Mouse (Mus musculus) Patski (cell line): ENCODE measurements around the gene Gm9495. TPM values are rescaled to one million over a fixed set of nuclear protein-coding genes. Genes with fewer than 3 reads are reported as not detected.
"Not testable (repeated sequence)": the region's sequence is repeated elsewhere in the genome, so short reads cannot be mapped to it uniquely, and the experiment has no call there.

Source experiments
- ATAC-seq: fragments of 100-300 bp; one replicate; pipeline ENCODE4 v1.8.0; 2021
- CTCF ChIA-PET: fragments of 350-600 bp; sonication (Branson Sonifier 250); formaldehyde crosslinking; loops from one replicate; lab custom pipeline; 2022; ENCODE audit warnings: inconsistent platforms; lab: Charles Lee
- POLR2A ChIA-PET: fragments of 350-600 bp; sonication (Branson Sonifier 250); formaldehyde crosslinking; loops from one replicate; lab custom pipeline; 2022; ENCODE audit warnings: antibody characterized with exemption, inconsistent platforms; lab: Charles Lee
- DNase-seq: peaks from one replicate; pipeline ENCODE4 v3.0.0-alpha.2; 2011; ENCODE audit warnings: low read depth, low spot score
- H3K27me3 ChIP-seq: fragments of 371-371 bp; one replicate; pipeline ENCODE4 v1.5.1; 2021
- CTCF ChIP-seq: fragments of 100-300 bp; IDR thresholded peaks from one replicate; pipeline ENCODE4 v1.5.1; 2021
- in situ Hi-C: fragments of 300-500 bp; cut with MboI; formaldehyde crosslinking; loops from 3 replicates; pipeline ENCODE4 v1.11.1; 2018; ENCODE audit warnings: low pct_unique_long_range_greater_than_20kb, mixed read lengths
- polyA plus RNA-seq: library from polyadenylated mRNA; unstranded; gene quantifications from one replicate; pipeline ENCODE4 v1.2.3, GENCODE M21; 2021

Gm9495 gene
- polyA plus RNA-seq, result not detected

DNA sequence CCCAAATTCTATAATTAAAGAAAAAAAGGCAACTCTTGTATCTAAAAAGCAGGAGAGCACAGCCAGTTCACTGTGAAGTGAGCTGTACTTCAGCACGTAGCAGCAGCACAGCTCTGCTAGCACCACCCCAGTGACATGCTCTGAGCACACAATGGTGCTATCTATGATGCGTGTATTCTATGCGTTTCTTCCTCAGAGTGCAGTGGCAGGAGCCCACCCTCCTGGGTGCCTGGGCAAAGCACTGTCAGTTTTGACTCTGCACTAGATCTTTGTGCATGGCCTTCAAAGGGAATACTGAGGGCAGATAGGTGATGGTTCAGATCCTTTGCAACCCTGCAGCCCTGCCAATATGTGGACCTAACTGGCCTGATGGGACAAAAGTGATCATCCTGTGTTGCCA lies at the start of gene Gm9495:
TSS of gene Gm9495 (minus strand) at position 101 of the 400 bp plus-strand sequence.
- POLR2A ChIA-PET, DNase-seq, CTCF ChIA-PET, in situ Hi-C loops, ATAC-seq, H3K27me3 ChIP-seq: not testable (repeated sequence)

DNA sequence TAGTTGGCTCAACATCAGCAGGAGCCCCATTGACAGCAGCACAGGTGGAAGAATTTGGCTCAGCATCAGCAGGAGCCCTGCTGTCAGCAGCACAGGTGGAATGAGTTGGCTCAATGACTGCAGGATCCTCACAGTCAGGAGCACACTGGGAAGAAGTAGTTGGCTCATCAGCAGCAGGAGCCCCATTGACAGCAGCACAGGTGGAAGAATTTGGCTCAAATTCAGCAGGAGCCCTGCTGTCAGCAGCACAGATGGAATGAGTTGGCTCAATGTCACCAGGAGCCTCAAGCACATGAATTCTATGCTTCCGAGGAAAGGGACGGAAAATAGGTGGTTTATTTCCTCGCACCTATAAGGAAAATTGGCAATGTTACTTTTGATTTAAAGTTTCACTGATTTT lies 21.6 kb upstream of the Gm9495 start:
- DNase-seq, in situ Hi-C loops, CTCF ChIA-PET, ATAC-seq, POLR2A ChIA-PET, H3K27me3 ChIP-seq: not testable (repeated sequence)

DNA sequence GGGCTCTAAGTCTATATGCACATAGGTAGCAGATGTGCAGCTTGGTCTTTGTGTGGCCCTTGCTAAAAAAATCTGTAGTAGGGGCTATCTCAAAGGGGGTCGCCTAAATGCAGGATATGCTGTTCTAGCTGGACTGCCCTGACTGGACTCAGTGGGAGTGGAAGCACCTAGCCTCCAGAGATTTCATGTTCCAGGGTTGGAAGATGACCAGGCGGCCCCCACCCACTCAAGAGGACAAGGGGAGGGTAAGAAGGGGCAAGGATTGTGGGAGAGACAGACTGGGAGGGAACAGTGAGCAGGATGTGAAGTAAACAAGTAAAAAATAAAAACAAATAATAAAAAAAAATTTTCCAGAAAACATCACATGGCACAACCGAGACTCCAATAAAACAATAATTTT lies 33.3 kb downstream of the Gm9495 start:
- ATAC-seq, CTCF ChIA-PET, H3K27me3 ChIP-seq, POLR2A ChIA-PET, in situ Hi-C loops, DNase-seq: not testable (repeated sequence)

DNA sequence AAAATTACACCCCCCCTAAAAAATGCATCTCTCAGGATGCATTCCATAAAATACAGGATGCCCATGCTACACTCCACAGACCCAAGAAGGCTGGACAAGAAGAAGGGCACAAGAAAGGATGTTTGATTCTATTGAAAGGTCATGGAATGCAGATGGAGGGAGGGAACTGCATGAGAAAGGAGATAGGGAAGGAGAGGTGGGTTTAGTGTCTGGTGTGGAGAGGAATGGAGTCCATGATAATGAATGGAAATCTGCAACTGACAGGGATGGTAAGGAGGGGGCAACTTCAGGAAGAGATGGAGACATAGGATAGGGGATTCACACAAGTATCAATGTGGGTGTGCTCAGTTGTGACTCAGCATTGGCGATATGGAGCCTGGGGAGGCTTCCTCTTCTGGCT lies 39.0 kb downstream of the Gm9495 start:
- no peak for TF ChIP-seq CTCF
- in situ Hi-C loops, result no loop called here
- DNase-seq (no peak), ATAC-seq (no peak)
- ChIA-PET POLR2A (no interaction called here), CTCF (no interaction called here)
- H3K27me3 ChIP-seq, result no peaks in the 10 kb centered on the region

DNA sequence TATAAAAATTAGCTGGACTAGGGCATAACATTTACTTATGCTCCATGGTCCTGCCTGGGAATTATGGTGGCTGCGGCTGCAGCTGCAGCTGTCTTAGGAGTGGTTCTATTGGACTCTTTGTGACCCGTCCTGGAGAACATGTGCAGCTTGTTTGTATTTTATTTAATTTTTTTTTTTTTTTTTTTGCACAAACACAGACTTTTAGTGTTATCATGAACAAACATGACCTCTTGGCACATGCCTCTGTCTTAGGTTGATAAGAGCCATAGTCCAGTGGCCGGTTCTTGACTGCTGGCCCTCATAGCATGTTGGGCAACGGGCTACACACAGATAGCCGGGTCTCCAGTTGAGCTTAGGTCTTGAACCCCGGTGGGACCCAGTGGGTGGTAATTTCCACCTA lies 48.6 kb downstream of the Gm9495 start:
- CTCF ChIA-PET, result no interaction called here
- in situ Hi-C loops, result no loop called here
- ATAC-seq (no peak), DNase-seq (no peak)
- POLR2A ChIA-PET, result no interaction called here
- no peak for TF ChIP-seq CTCF
- no peaks in the 10 kb centered on the region for H3K27me3 ChIP-seq

DNA sequence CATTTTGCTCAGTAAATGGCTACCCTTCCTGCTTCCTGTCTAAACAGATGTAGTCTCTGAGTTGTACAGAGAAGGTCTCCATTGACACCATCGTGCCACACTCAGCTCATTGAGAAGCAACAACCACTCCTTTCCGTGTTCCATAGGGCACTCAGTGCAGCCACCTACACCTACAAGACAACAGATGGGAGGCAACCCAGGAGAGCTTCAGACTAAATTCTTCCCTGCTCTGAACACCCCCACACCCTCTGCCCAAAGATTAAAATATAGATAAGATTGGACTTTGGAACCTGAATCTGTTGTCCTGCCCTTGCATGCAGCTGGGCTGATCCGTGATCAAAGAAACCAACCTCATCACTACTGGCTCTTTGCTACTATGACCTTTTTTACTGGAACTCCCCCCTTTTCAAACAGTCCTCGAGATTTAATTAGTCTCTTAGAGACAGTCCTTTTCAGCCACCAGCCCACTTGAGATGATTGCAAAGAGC lies 53.4 kb downstream of the Gm9495 start:
- POLR2A ChIA-PET, result no interaction called here
- in situ Hi-C loops, result no loop called here
- H3K27me3 ChIP-seq, result no peaks in the 10 kb centered on the region
- DNase-seq (no peak), ATAC-seq (no peak)
- no peak for TF ChIP-seq CTCF
- CTCF ChIA-PET, result no interaction called here

DNA sequence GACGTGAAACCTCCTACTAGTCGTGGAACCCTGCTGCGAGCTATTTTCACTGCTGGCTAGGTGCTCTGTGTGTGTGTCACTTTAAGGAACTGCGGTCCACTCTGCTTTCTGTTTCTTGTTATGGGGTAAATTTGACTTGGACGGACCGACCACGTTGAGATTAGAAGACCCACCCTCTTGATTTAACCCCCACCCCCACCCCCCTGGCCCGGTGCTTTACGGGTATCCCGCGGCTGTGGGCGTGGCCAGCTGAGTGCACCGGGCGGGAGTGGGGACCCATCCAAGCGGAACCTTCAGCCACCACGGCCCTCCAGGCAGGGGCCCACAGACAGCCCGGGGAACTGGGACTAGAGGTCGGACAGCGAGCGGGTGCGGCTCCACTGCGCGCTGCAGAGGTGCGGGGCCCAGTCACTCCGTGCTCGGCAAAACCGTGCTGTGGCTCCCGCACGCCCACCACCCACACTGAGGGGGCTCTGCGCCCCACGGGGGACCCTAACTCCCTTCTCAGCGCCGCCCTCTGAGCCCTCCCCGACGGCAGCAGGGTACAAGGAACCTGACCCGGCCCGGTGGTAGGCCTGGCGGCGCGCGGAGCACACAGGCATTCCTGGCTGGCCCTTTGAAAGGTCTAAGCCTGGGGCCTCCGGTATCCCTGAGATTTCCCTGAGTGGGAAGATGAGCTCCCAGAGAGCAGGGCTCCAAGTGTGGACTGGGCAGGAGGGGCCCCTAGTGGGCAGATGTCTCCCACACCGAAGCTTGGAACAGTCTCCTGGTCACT lies 54.0 kb downstream of the Gm9495 start:
- DNase-seq, result no peak
- POLR2A ChIA-PET, result no interaction called here
- no peaks in the 10 kb centered on the region for H3K27me3 ChIP-seq

DNA sequence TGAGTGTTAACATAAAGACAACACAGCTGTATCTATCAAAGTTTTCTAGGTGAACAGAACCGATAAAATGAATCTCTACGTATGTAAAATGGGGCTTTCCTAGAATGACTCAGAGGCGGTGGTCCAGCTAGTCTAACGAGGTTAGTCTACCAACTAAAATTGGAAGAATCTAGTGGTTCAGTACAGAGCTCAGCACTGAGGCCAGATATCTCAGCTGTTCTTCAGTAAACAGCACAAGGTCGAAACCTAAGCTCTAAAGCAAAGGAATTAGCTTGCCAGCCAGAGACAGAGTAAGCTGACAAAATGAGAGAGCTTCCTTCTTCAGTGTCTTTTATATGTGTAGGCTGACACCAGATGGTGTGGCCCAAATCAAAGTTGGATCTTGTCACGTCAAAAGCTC lies 57.2 kb downstream of the Gm9495 start:
- in situ Hi-C loops, result no loop called here
- no peak for DNase-seq
- no peaks in the 10 kb centered on the region for H3K27me3 ChIP-seq
- ATAC-seq, result no peak
- POLR2A ChIA-PET, result no interaction called here
- CTCF ChIA-PET, result no interaction called here
- TF ChIP-seq CTCF, result no peak

More for the DNA sequence above, 54.0 kb downstream of the Gm9495 start:
- no peak for ATAC-seq
- in situ Hi-C loops, result no loop called here
- TF ChIP-seq CTCF, result no peak
- CTCF ChIA-PET, result no interaction called here

DNA sequence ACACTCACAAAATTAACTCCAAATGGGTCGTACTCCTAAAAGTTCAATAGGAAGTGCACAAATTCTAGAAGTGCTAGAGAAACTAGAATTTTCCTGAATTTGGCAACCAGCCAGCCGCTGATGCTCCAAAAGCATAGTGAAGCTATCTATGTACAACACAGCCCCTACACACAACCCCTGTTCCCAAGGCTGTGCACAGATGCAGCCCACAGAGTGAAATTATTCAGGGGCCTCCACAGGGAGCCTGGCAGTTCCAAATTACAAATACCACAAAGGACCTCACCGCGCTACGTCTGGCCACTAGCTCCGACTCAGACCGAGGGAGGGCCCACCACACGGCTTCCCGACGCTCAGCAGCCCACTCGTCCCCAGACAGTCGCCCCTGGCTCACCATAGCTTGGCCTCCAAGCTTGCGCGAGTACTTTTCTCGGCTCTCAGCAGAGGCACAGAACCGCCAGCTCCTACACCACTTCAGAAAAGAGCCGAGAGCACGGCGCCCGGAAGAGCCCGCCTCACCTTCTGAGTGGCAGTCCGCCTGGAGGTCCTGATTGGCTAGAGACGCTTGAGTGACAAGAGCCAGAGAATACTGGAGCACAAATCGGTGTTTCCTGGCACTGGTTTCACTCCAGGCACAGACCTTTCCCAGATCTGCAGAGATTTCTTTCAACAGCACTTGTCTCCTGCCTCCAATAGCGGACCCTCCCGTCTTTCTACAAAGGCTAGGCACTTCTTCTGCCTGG lies 58.1 kb downstream of the Gm9495 start:
- in situ Hi-C loops, result no loop called here
- POLR2A ChIA-PET, result no interaction called here

DNA sequence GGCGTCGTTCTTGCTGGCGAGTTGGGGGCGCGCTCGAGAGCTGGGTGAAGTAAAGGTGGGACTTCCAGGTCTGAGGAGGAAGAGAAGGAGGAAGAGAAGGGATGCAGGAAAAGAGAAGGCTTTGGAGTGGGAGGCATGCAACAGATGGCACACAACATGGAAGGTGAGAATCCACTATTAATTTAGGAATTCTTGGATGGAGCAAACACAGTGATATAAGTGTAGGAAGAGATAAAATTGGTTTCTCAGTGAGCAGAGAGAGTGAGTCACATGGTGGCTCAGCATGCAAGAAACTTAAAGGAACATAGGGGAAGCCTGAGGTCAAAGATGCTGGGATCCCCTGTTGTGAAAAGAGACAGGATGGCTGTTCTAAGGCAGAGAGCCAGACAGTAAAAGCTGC lies 69.0 kb downstream of the Gm9495 start:
- ChIA-PET CTCF (no interaction called here), POLR2A (no interaction called here)
- no peak for ATAC-seq

More for the DNA sequence above, 58.1 kb downstream of the Gm9495 start:
- CTCF ChIA-PET, result no interaction called here
- DNase-seq, result peak; percentile 44
- no peak for TF ChIP-seq CTCF
- ATAC-seq, result peak; percentile 100
- no peaks in the 10 kb centered on the region for H3K27me3 ChIP-seq

More for the DNA sequence above, 69.0 kb downstream of the Gm9495 start:
- TF ChIP-seq CTCF, result no peak
- in situ Hi-C loops, result no loop called here
- H3K27me3 ChIP-seq, result no peaks in the 10 kb centered on the region
- DNase-seq, result no peak

Other genes starting within 250 kb of the Gm9495 start
- gene Zfp930, start 244.5 kb downstream of the Gm9495 start, polyA plus RNA-seq, result 13.0 TPM
- gene D130040H23Rik, start 182.5 kb downstream of the Gm9495 start, polyA plus RNA-seq, result 0.89 TPM
- not detected for gene Gm7697, start 69.4 kb upstream of the Gm9495 start, polyA plus RNA-seq
- gene Zfp868, start 172.0 kb upstream of the Gm9495 start, polyA plus RNA-seq, result 25.5 TPM
- 3.0 TPM for gene Zfp964, start 200.9 kb upstream of the Gm9495 start, polyA plus RNA-seq